Mouse (Mus musculus) liver, embryonic 12.5 days (tissue): Measurements from ENCODE around the gene Chst11. TPM values are rescaled to one million over a fixed set of nuclear protein-coding genes. Genes with fewer than 3 reads are reported as not detected.
A peak's percentile ranks its signal among the peaks of the same experiment; 100 is the strongest.

Experiments used
- ATAC-seq: fragments of 200-750 bp; cut with Nextera tagmentation; 2 replicates; pipeline ENCODE4 v1.8.0; 2017; ENCODE audit warnings: moderate number of reproducible peaks, mild to moderate bottlenecking, moderate library complexity
- H3K27ac ChIP-seq: fragments of 300-500 bp; sonication (generic); 2 replicates; pipeline ENCODE4 v1.5.1; 2016; ENCODE audit warnings: mild to moderate bottlenecking
- H3K27me3 ChIP-seq: fragments of 300-500 bp; sonication (generic); replicated peaks from 2 replicates; pipeline ENCODE4 v1.6.1; 2016; ENCODE audit warnings: mild to moderate bottlenecking, moderate library complexity
- H3K36me3 ChIP-seq: fragments of 300-500 bp; sonication (generic); 2 replicates; pipeline ENCODE4 v1.6.1; 2016; ENCODE audit warnings: mild to moderate bottlenecking, moderate library complexity
- H3K4me1 ChIP-seq: fragments of 300-500 bp; sonication (generic); 2 replicates; pipeline ENCODE4 v1.6.1; 2016
- H3K4me2 ChIP-seq: fragments of 300-500 bp; sonication (generic); 2 replicates; pipeline ENCODE4 v1.6.1; 2016; ENCODE audit warnings: mild to moderate bottlenecking, moderate library complexity
- H3K4me3 ChIP-seq: fragments of 300-500 bp; sonication (generic); 2 replicates; pipeline ENCODE4 v1.5.1; 2016; ENCODE audit warnings: mild to moderate bottlenecking, moderate library complexity
- H3K9ac ChIP-seq: fragments of 300-500 bp; sonication (generic); 2 replicates; pipeline ENCODE4 v1.6.1; 2016; ENCODE audit warnings: mild to moderate bottlenecking, moderate library complexity
- H3K9me3 ChIP-seq: fragments of 300-500 bp; sonication (generic); replicated peaks from 2 replicates; pipeline ENCODE4 v1.6.1; 2016; ENCODE audit warnings: mild to moderate bottlenecking, moderate library complexity
- WGBS: fragments of 180-500 bp; shearing (Covaris S2); methylation state at CpG from one replicate; pipeline ENCODE4 v1.1.7; 2016; ENCODE audit not compliant: insufficient replicate concordance; 5-methylcytosine and 5-hydroxymethylcytosine counted together
- polyA plus RNA-seq: library from polyadenylated mRNA; unstranded; fragments of >200 nt; fragmentation: Nextera tagmentation; extraction: Ambion mirVana; gene quantifications from 2 replicates; pipeline ENCODE4 v1.2.1, GENCODE M21; 2016

The Chst11 gene
- polyA plus RNA-seq, 1 experiment from 2014 or later: 1.9 TPM

- H3K9me3 ChIP-seq: no peaks in the 10 kb centered on the region
- WGBS: 75% methylated on average over 1 of the region's 1 CpGs
- peaks cover 49% of the 10 kb centered on the region for H3K4me1 ChIP-seq
- no peaks in the 10 kb centered on the region for H3K36me3 ChIP-seq
- ATAC-seq: no peak
- peak overlapping the region; percentile 37 for H3K4me3 ChIP-seq
- peak overlapping the region; percentile 79 for H3K27ac ChIP-seq
- peak overlapping the region; percentile 52 for H3K9ac ChIP-seq
- no peaks in the 10 kb centered on the region for H3K27me3 ChIP-seq
- peak overlapping the region; percentile 64 for H3K4me2 ChIP-seq
Measured at GRCm38 (mm10) chr10:83152723-83153122, 167.4 kb downstream of the Chst11 start.

- Histone ChIP-seq H3K9me3 (no peaks in the 10 kb centered on the region), H3K36me3 (no peaks in the 10 kb centered on the region), H3K4me3 (peak overlapping the region; percentile 37), H3K4me1 (peaks cover 47% of the 10 kb centered on the region), H3K4me2 (peak overlapping the region; percentile 64), H3K27ac (peak overlapping the region; percentile 79), H3K9ac (peak overlapping the region; percentile 52), H3K27me3 (no peaks in the 10 kb centered on the region)
- 32% methylated on average over 5 of the region's 5 CpGs for WGBS
- peak; percentile 78 for ATAC-seq
Measured at GRCm38 (mm10) chr10:83153374-83153773, 168.1 kb downstream of the Chst11 start.

GRCm38 (mm10) chr10:83153887-83154286 lies 168.6 kb downstream of the Chst11 start:
- WGBS: 29% methylated on average over 9 of the region's 9 CpGs
- Histone ChIP-seq H3K9ac (peak overlapping the region; percentile 52), H3K4me1 (peaks cover 47% of the 10 kb centered on the region), H3K4me3 (peak overlapping the region; percentile 37), H3K27me3 (no peaks in the 10 kb centered on the region), H3K9me3 (no peaks in the 10 kb centered on the region), H3K36me3 (no peaks in the 10 kb centered on the region), H3K27ac (peak overlapping the region; percentile 79), H3K4me2 (peak overlapping the region; percentile 64)
- ATAC-seq: peak; percentile 77

GRCm38 (mm10) chr10:83157289-83157688 lies 172.0 kb downstream of the Chst11 start:
- no peak overlapping the region for H3K4me3 ChIP-seq
- 37% methylated on average over 5 of the region's 5 CpGs for WGBS

GRCm38 (mm10) chr10:83158322-83158721 lies 173.0 kb downstream of the Chst11 start:
- Histone ChIP-seq H3K27ac (no peak overlapping the region), H3K4me3 (no peak overlapping the region), H3K4me2 (no peak overlapping the region), H3K9ac (no peak overlapping the region), H3K9me3 (no peaks in the 10 kb centered on the region), H3K27me3 (no peaks in the 10 kb centered on the region), H3K36me3 (no peaks in the 10 kb centered on the region), H3K4me1 (peaks cover 48% of the 10 kb centered on the region)
- 74% methylated on average over 8 of the region's 8 CpGs for WGBS
- ATAC-seq: no peak

More at GRCm38 (mm10) chr10:83157289-83157688, 172.0 kb downstream of the Chst11 start:
- no peak for ATAC-seq
- no peaks in the 10 kb centered on the region for H3K27me3 ChIP-seq
- no peak overlapping the region for H3K4me2 ChIP-seq
- H3K9me3 ChIP-seq: no peaks in the 10 kb centered on the region
- H3K9ac ChIP-seq: no peak overlapping the region
- H3K27ac ChIP-seq: no peak overlapping the region
- H3K36me3 ChIP-seq: no peaks in the 10 kb centered on the region
- H3K4me1 ChIP-seq: peaks cover 48% of the 10 kb centered on the region

GRCm38 (mm10) chr10:83159229-83159628 lies 173.9 kb downstream of the Chst11 start:
- no peaks in the 10 kb centered on the region for H3K36me3 ChIP-seq
- no peak for ATAC-seq
- WGBS: 81% methylated on average over 8 of the region's 8 CpGs
- H3K27ac ChIP-seq: no peak overlapping the region
- H3K4me1 ChIP-seq: peaks cover 48% of the 10 kb centered on the region
- no peak overlapping the region for H3K4me3 ChIP-seq
- no peaks in the 10 kb centered on the region for H3K9me3 ChIP-seq
- no peak overlapping the region for H3K4me2 ChIP-seq
- no peak overlapping the region for H3K9ac ChIP-seq
- no peaks in the 10 kb centered on the region for H3K27me3 ChIP-seq

- H3K9ac ChIP-seq: no peak overlapping the region
- WGBS: 44% methylated on average over 10 of the region's 10 CpGs
- no peaks in the 10 kb centered on the region for H3K9me3 ChIP-seq
- H3K4me1 ChIP-seq: peaks cover 50% of the 10 kb centered on the region
- H3K27me3 ChIP-seq: no peaks in the 10 kb centered on the region
- no peak overlapping the region for H3K4me2 ChIP-seq
- no peak overlapping the region for H3K27ac ChIP-seq
- no peaks in the 10 kb centered on the region for H3K36me3 ChIP-seq
- H3K4me3 ChIP-seq: no peak overlapping the region
- 0 out of 2 replicates have a peak, but pooled peaks have one; percentile 34 for ATAC-seq
Measured at GRCm38 (mm10) chr10:83161656-83162365, 176.5 kb downstream of the Chst11 start.

GRCm38 (mm10) chr10:83163946-83164345 lies 178.6 kb downstream of the Chst11 start:
- H3K9ac ChIP-seq: no peak overlapping the region
- ATAC-seq: no peak
- H3K27ac ChIP-seq: no peak overlapping the region
- H3K9me3 ChIP-seq: no peaks in the 10 kb centered on the region
- WGBS: 40% methylated on average over 6 of the region's 6 CpGs
- no peak overlapping the region for H3K4me2 ChIP-seq
- no peaks in the 10 kb centered on the region for H3K27me3 ChIP-seq
- H3K36me3 ChIP-seq: no peaks in the 10 kb centered on the region
- peaks cover 50% of the 10 kb centered on the region for H3K4me1 ChIP-seq
- no peak overlapping the region for H3K4me3 ChIP-seq

- H3K9me3 ChIP-seq: no peaks in the 10 kb centered on the region
- H3K27me3 ChIP-seq: no peaks in the 10 kb centered on the region
- H3K4me2 ChIP-seq: no peak overlapping the region
- H3K9ac ChIP-seq: no peak overlapping the region
- WGBS: 76% methylated on average over 9 of the region's 9 CpGs
- H3K27ac ChIP-seq: no peak overlapping the region
- ATAC-seq: no peak
- no peaks in the 10 kb centered on the region for H3K36me3 ChIP-seq
- H3K4me1 ChIP-seq: peaks cover 50% of the 10 kb centered on the region
- H3K4me3 ChIP-seq: no peak overlapping the region
Measured at GRCm38 (mm10) chr10:83164901-83165435, 179.7 kb downstream of the Chst11 start.

GRCm38 (mm10) chr10:83165521-83166243 lies 180.4 kb downstream of the Chst11 start:
- H3K36me3 ChIP-seq: no peaks in the 10 kb centered on the region
- H3K27ac ChIP-seq: no peak overlapping the region
- WGBS: 79% methylated on average over 11 of the region's 11 CpGs
- no peak for ATAC-seq
- no peak overlapping the region for H3K4me2 ChIP-seq
- no peak overlapping the region for H3K4me3 ChIP-seq
- H3K4me1 ChIP-seq: peaks cover 50% of the 10 kb centered on the region
- H3K27me3 ChIP-seq: no peaks in the 10 kb centered on the region
- H3K9me3 ChIP-seq: no peaks in the 10 kb centered on the region
- no peak overlapping the region for H3K9ac ChIP-seq

- ATAC-seq: no peak
Measured at GRCm38 (mm10) chr10:83166272-83166671, 181.0 kb downstream of the Chst11 start.

GRCm38 (mm10) chr10:83167492-83167891 lies 182.2 kb downstream of the Chst11 start:
- Histone ChIP-seq H3K4me2 (no peak overlapping the region), H3K9ac (no peak overlapping the region), H3K4me1 (peaks cover 35% of the 10 kb centered on the region), H3K4me3 (no peak overlapping the region), H3K36me3 (no peaks in the 10 kb centered on the region), H3K27me3 (no peaks in the 10 kb centered on the region), H3K27ac (no peak overlapping the region), H3K9me3 (no peaks in the 10 kb centered on the region)
- ATAC-seq: no peak
- WGBS: 81% methylated on average over 6 of the region's 6 CpGs

More at GRCm38 (mm10) chr10:83166272-83166671, 181.0 kb downstream of the Chst11 start:
- H3K4me3 ChIP-seq: no peak overlapping the region
- no peak overlapping the region for H3K4me2 ChIP-seq
- peaks cover 47% of the 10 kb centered on the region for H3K4me1 ChIP-seq
- 75% methylated on average over 9 of the region's 9 CpGs for WGBS
- H3K36me3 ChIP-seq: no peaks in the 10 kb centered on the region
- H3K27me3 ChIP-seq: no peaks in the 10 kb centered on the region
- no peaks in the 10 kb centered on the region for H3K9me3 ChIP-seq
- no peak overlapping the region for H3K9ac ChIP-seq
- no peak overlapping the region for H3K27ac ChIP-seq
